Mouse (Mus musculus): ENCODE results near the gene Olfr763. TPM values are rescaled to one million over a fixed set of nuclear protein-coding genes. Genes with fewer than 3 reads are reported as not detected.
A peak's percentile ranks its signal among the peaks of the same experiment; 100 is the strongest.
"Not testable (repeated sequence)": the region's sequence is repeated elsewhere in the genome, so short reads cannot be mapped to it uniquely, and the experiment has no call there.

The Olfr763 gene
- total and polyA plus RNA-seq, 2 experiments = not detected

GRCm38 (mm10) chr10:129026018-129026662 lies 15.5 kb downstream of the Olfr763 start:
- Histone ChIP-seq H3K4me3 (ENCODE audit: insufficient read depth, low read depth, low read length) (no peak overlapping the region), H3K27ac (replicated peaks; ENCODE audit: insufficient read depth, low read depth, low read length) (no peak overlapping the region), H3K27me3 (ENCODE audit: control insufficient read depth, insufficient read depth, low read length) (no peaks in the 10 kb centered on the region), H3K36me3 (ENCODE audit: control insufficient read depth, insufficient read depth, low read length) (no peaks in the 10 kb centered on the region), H3K9ac (ENCODE audit: low read depth, low read length) (no peak overlapping the region), H3K79me2 (ENCODE audit: control insufficient read depth, insufficient read depth, low read length) (no peaks in the 10 kb centered on the region), H3K4me1 (ENCODE audit: control insufficient read depth, insufficient read depth, low read length) (no peaks in the 10 kb centered on the region)
- TF ChIP-seq POLR2A (IDR thresholded peaks at IDR 0.05; ENCODE audit: extremely low read depth, insufficient read depth, low read length) (no peak), CTCF (IDR thresholded peaks at IDR 0.05; ENCODE audit: low read depth, low read length) (peak; percentile 64)
- peak; percentile 48 for DNase-seq (ENCODE audit: extremely low read depth, low read depth, low spot score)
- 66% methylated on average over 3 of the region's 3 CpGs for WGBS

DNA sequence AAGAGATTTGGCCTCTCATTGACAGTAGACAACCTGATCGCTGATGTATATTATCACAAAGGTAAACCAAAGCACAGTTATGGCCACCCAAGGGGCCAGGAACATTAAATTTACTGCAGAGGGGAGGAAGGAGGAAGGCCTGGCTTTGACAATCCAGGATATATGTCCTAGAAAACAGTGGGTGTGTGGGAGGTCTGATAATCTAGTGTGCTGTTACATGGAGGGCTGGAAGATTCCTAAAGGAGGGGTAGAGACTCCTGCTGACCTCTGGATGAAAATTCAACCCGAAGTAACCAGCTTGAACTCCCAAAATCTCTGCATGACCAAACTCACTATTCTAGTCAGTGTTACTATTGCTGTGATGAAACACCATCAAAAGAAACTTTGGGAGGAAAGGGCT lies 17.8 kb downstream of the Olfr763 start:
- H3K9ac ChIP-seq (ENCODE audit: low read depth, low read length) = no peak overlapping the region
- H3K79me2 ChIP-seq (ENCODE audit: control insufficient read depth, insufficient read depth, low read length) = no peaks in the 10 kb centered on the region
- DNase-seq (ENCODE audit: extremely low read depth, low read depth, low spot score) = no peak
- H3K4me3 ChIP-seq (ENCODE audit: insufficient read depth, low read depth, low read length) = no peak overlapping the region
- H3K36me3 ChIP-seq (ENCODE audit: control insufficient read depth, insufficient read depth, low read length) = no peaks in the 10 kb centered on the region
- 79% methylated on average over 2 of the region's 2 CpGs for WGBS
- H3K4me1 ChIP-seq (ENCODE audit: control insufficient read depth, insufficient read depth, low read length) = no peaks in the 10 kb centered on the region
- TF ChIP-seq CTCF (IDR thresholded peaks at IDR 0.05; ENCODE audit: low read depth, low read length) = no peak
- TF ChIP-seq POLR2A (IDR thresholded peaks at IDR 0.05; ENCODE audit: extremely low read depth, insufficient read depth, low read length) = no peak
- H3K27me3 ChIP-seq (ENCODE audit: control insufficient read depth, insufficient read depth, low read length) = no peaks in the 10 kb centered on the region
- no peak overlapping the region for H3K27ac ChIP-seq (replicated peaks; ENCODE audit: insufficient read depth, low read depth, low read length)

DNA sequence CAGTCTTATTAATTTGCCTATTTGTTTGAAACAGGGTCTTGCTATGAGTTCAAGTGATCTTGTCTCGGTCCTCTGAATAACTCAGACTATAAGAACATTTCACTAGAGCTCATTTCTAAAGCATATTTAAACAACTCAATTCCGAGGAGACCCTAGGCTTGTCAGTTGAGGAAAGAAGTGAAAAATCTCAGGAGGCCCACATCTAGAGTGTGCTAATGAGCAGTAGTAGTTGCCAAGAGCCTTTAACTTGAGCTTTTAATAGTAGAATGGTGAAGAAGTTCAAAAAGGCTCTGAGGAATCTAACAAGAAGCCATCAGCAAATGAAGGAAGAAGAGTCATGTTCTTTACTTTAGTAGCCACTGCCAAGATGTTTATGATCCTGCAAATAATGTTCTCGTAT lies 29.2 kb downstream of the Olfr763 start, which contains the start of gene Olfr764-ps1:
Olfr764-ps1 (minus strand) TSS at position 101 of the 400 bp plus-strand sequence.
- Histone ChIP-seq H3K27me3 (ENCODE audit: control insufficient read depth, insufficient read depth, low read length) (no peaks in the 10 kb centered on the region), H3K4me3 (ENCODE audit: insufficient read depth, low read depth, low read length) (no peak within 1 kb of the TSS), H3K4me1 (ENCODE audit: control insufficient read depth, insufficient read depth, low read length) (no peaks in the 10 kb centered on the region), H3K79me2 (ENCODE audit: control insufficient read depth, insufficient read depth, low read length) (no peaks in the 10 kb centered on the region), H3K27ac (replicated peaks; ENCODE audit: insufficient read depth, low read depth, low read length) (no peak within 1 kb of the TSS), H3K36me3 (ENCODE audit: control insufficient read depth, insufficient read depth, low read length) (no peaks in the 10 kb centered on the region), H3K9ac (ENCODE audit: low read depth, low read length) (no peak within 1 kb of the TSS)
- no peak for DNase-seq (ENCODE audit: extremely low read depth, low read depth, low spot score)
- WGBS = 71% methylated on average over 3 of the region's 3 CpGs
- no peak for TF ChIP-seq POLR2A (IDR thresholded peaks at IDR 0.05; ENCODE audit: extremely low read depth, insufficient read depth, low read length)
- no peak for TF ChIP-seq CTCF (IDR thresholded peaks at IDR 0.05; ENCODE audit: low read depth, low read length)

DNA sequence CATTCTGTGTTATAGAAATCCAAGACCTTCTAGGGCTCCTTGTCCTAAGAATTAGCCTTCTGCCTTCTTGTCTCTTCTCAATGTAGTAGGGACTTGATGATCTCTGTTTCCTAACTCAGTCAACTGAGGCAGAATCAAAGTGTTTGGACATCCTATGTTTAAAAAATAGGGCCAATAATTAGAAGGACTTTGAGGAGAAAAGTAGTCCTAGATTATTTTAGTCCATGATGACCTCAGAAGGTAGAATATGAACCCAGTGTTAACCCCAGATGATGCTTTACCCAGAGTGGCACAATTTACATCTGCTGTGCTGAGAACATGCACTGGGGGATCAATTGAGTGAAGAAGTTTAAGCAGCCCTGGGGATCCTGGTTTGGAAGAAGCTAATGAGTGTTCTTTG lies 39.3 kb downstream of the Olfr763 start, which contains the start of gene Olfr765:
Olfr765 (minus strand) TSS at position 101 of the 400 bp plus-strand sequence.
- H3K4me1 ChIP-seq (ENCODE audit: control insufficient read depth, insufficient read depth, low read length); H3K4me3 ChIP-seq (ENCODE audit: insufficient read depth, low read depth, low read length); H3K9ac ChIP-seq (ENCODE audit: low read depth, low read length); H3K27ac ChIP-seq (replicated peaks; ENCODE audit: insufficient read depth, low read depth, low read length); H3K27me3 ChIP-seq (ENCODE audit: control insufficient read depth, insufficient read depth, low read length); DNase-seq (ENCODE audit: extremely low read depth, low read depth, low spot score); H3K36me3 ChIP-seq (ENCODE audit: control insufficient read depth, insufficient read depth, low read length); H3K79me2 ChIP-seq (ENCODE audit: control insufficient read depth, insufficient read depth, low read length): not testable (repeated sequence)

Other genes with a start within 250 kb of the Olfr763 start
- gene Mmp19, start 219.9 kb upstream of the Olfr763 start, total RNA-seq (2014; rRNA removed) = 74.3 and 79.8 TPM in 2 replicates
- 48.4 and 67.5 TPM in 2 replicates for gene Mmp19, start 219.9 kb upstream of the Olfr763 start, polyA plus RNA-seq (2012; rRNA removed)
- gene Dnajc14, start 206.7 kb upstream of the Olfr763 start, total RNA-seq (2014; rRNA removed) = 23.5 and 25.3 TPM in 2 replicates
- 9.2 and 9.7 TPM in 2 replicates for gene Dnajc14, start 206.7 kb upstream of the Olfr763 start, polyA plus RNA-seq (2012; rRNA removed)
- 1.3 and 1.6 TPM in 2 replicates for gene Tmem198b, start 206.4 kb upstream of the Olfr763 start, total RNA-seq (2014; rRNA removed)
- gene Tmem198b, start 206.4 kb upstream of the Olfr763 start, polyA plus RNA-seq (2012; rRNA removed) = 4.5 and 5.7 TPM in 2 replicates
- gene Sarnp, start 193.5 kb upstream of the Olfr763 start, total RNA-seq (2014; rRNA removed) = 23.1 and 25.8 TPM in 2 replicates
- 6.7 and 6.9 TPM in 2 replicates for gene Sarnp, start 193.5 kb upstream of the Olfr763 start, polyA plus RNA-seq (2012; rRNA removed)
- 73.2 and 76.7 TPM in 2 replicates for gene Ormdl2, start 189.1 kb upstream of the Olfr763 start, total RNA-seq (2014; rRNA removed)
- gene Ormdl2, start 189.1 kb upstream of the Olfr763 start, polyA plus RNA-seq (2012; rRNA removed) = 93.2 and 94.6 TPM in 2 replicates
- gene Gdf11, start 119.1 kb upstream of the Olfr763 start, total RNA-seq (2014; rRNA removed) = 0.09 and 0.13 TPM in 2 replicates
- 0.04 and 0.05 TPM in 2 replicates for gene Gdf11, start 119.1 kb upstream of the Olfr763 start, polyA plus RNA-seq (2012; rRNA removed)
- gene Cd63, start 109.8 kb upstream of the Olfr763 start, total RNA-seq (2014; rRNA removed) = 4.1 and 5.2 TPM in 2 replicates
- gene Cd63, start 109.8 kb upstream of the Olfr763 start, polyA plus RNA-seq (2012; rRNA removed) = 2.9 and 4.4 TPM in 2 replicates
- gene Rdh5, start 87.9 kb upstream of the Olfr763 start, total RNA-seq (2014; rRNA removed) = 30.4 and 33.8 TPM in 2 replicates
- gene Rdh5, start 87.9 kb upstream of the Olfr763 start, polyA plus RNA-seq (2012; rRNA removed) = 86.2 and 91.8 TPM in 2 replicates
- gene Bloc1s1, start 86.8 kb upstream of the Olfr763 start, total RNA-seq (2014; rRNA removed) = 91.1 and 106 TPM in 2 replicates
- 192 and 226 TPM in 2 replicates for gene Bloc1s1, start 86.8 kb upstream of the Olfr763 start, polyA plus RNA-seq (2012; rRNA removed)
- 4.6 and 4.9 TPM in 2 replicates for gene Itga7, start 77.0 kb upstream of the Olfr763 start, total RNA-seq (2014; rRNA removed)
- gene Itga7, start 77.0 kb upstream of the Olfr763 start, polyA plus RNA-seq (2012; rRNA removed) = 9.5 and 11.0 TPM in 2 replicates
- 639 and 785 TPM in 2 replicates for gene Mettl7b, start 49.8 kb upstream of the Olfr763 start, total RNA-seq (2014; rRNA removed)
- gene Mettl7b, start 49.8 kb upstream of the Olfr763 start, polyA plus RNA-seq (2012; rRNA removed) = 780 and 929 TPM in 2 replicates
- gene Olfr9, start 21.4 kb upstream of the Olfr763 start, total RNA-seq (2014; rRNA removed) = 0.07 TPM in 1 of 2 replicates, not detected in the other
- gene Olfr9, start 21.4 kb upstream of the Olfr763 start, polyA plus RNA-seq (2012; rRNA removed) = 0.02 TPM in 1 of 2 replicates, not detected in the other
- gene Olfr764-ps1, start 29.1 kb downstream of the Olfr763 start, total RNA-seq (2014; rRNA removed) = not detected in 2 replicates
- gene Olfr764-ps1, start 29.1 kb downstream of the Olfr763 start, polyA plus RNA-seq (2012; rRNA removed) = not detected in 2 replicates
- not detected in 2 replicates for gene Olfr765, start 39.2 kb downstream of the Olfr763 start, total RNA-seq (2014; rRNA removed)
- gene Olfr765, start 39.2 kb downstream of the Olfr763 start, polyA plus RNA-seq (2012; rRNA removed) = not detected in 2 replicates
- gene Olfr766-ps1, start 58.2 kb downstream of the Olfr763 start, total RNA-seq (2014; rRNA removed) = not detected in 2 replicates
- gene Olfr766-ps1, start 58.2 kb downstream of the Olfr763 start, polyA plus RNA-seq (2012; rRNA removed) = not detected in 2 replicates
- not detected in 2 replicates for gene Olfr767, start 72.1 kb downstream of the Olfr763 start, total RNA-seq (2014; rRNA removed)
- not detected in 2 replicates for gene Olfr767, start 72.1 kb downstream of the Olfr763 start, polyA plus RNA-seq (2012; rRNA removed)
- gene Olfr768, start 88.6 kb downstream of the Olfr763 start, total RNA-seq (2014; rRNA removed) = not detected in 2 replicates
- gene Olfr768, start 88.6 kb downstream of the Olfr763 start, polyA plus RNA-seq (2012; rRNA removed) = not detected in 2 replicates
- gene Olfr769, start 107.1 kb downstream of the Olfr763 start, total RNA-seq (2014; rRNA removed) = not detected in 2 replicates
- not detected in 2 replicates for gene Olfr769, start 107.1 kb downstream of the Olfr763 start, polyA plus RNA-seq (2012; rRNA removed)
- gene Olfr770, start 128.2 kb downstream of the Olfr763 start, total RNA-seq (2014; rRNA removed) = not detected in 2 replicates
- not detected in 2 replicates for gene Olfr770, start 128.2 kb downstream of the Olfr763 start, polyA plus RNA-seq (2012; rRNA removed)
- gene Olfr771, start 154.0 kb downstream of the Olfr763 start, total RNA-seq (2014; rRNA removed) = not detected in 2 replicates
- not detected in 2 replicates for gene Olfr771, start 154.0 kb downstream of the Olfr763 start, polyA plus RNA-seq (2012; rRNA removed)
- not detected in 2 replicates for gene Olfr772, start 167.1 kb downstream of the Olfr763 start, total RNA-seq (2014; rRNA removed)
- gene Olfr772, start 167.1 kb downstream of the Olfr763 start, polyA plus RNA-seq (2012; rRNA removed) = not detected in 2 replicates
- not detected in 2 replicates for gene Olfr773, start 176.6 kb downstream of the Olfr763 start, total RNA-seq (2014; rRNA removed)
- not detected in 2 replicates for gene Olfr773, start 176.6 kb downstream of the Olfr763 start, polyA plus RNA-seq (2012; rRNA removed)
- not detected in 2 replicates for gene Olfr774, start 225.4 kb downstream of the Olfr763 start, total RNA-seq (2014; rRNA removed)
- not detected in 2 replicates for gene Olfr774, start 225.4 kb downstream of the Olfr763 start, polyA plus RNA-seq (2012; rRNA removed)
- not detected in 2 replicates for gene Olfr775, start 237.6 kb downstream of the Olfr763 start, total RNA-seq (2014; rRNA removed)
- gene Olfr775, start 237.6 kb downstream of the Olfr763 start, polyA plus RNA-seq (2012; rRNA removed) = not detected in 2 replicates
- not detected in 2 replicates for gene Olfr776, start 248.3 kb downstream of the Olfr763 start, total RNA-seq (2014; rRNA removed)
- gene Olfr776, start 248.3 kb downstream of the Olfr763 start, polyA plus RNA-seq (2012; rRNA removed) = not detected in 2 replicates

Measured in liver, adult 2 months (tissue).